Mouse (Mus musculus): ENCODE measurements around the gene Gm2004. TPM values are rescaled to one million over a fixed set of nuclear protein-coding genes. Genes with fewer than 3 reads are reported as not detected.

Gm2004 gene
- 0.60 to 3.6 TPM (median 2.0 TPM) in 4 replicates for total RNA-seq (2023; ENCODE audit: inconsistent age)

GRCm38 (mm10) chr2:176149725-176150124, at the start of gene Gm2004:
Gene Gm2004 (minus strand): TSS chr2:176149825.

Other genes starting within 250 kb of the Gm2004 start
- gene Zfp966, start 218.7 kb downstream of the Gm2004 start, total RNA-seq (2023; ENCODE audit: inconsistent age), result 1.6 to 3.2 TPM (median 2.3 TPM) in 4 replicates
- 1.9 to 4.3 TPM (median 3.1 TPM) in 4 replicates for gene Gm2026, start 184.5 kb downstream of the Gm2004 start, total RNA-seq (2023; ENCODE audit: inconsistent age)
- 0.29 to 7.0 TPM (median 2.0 TPM) in 4 replicates for gene 2210418O10Rik, start 76.7 kb upstream of the Gm2004 start, total RNA-seq (2023; ENCODE audit: inconsistent age)
- not detected in 4 replicates for gene Gm11009, start 169.7 kb upstream of the Gm2004 start, total RNA-seq (2023; ENCODE audit: inconsistent age)